Mouse (Mus musculus) liver, adult 2 months (tissue): ENCODE results near the gene Me3. TPM values are rescaled to one million over a fixed set of nuclear protein-coding genes. Genes with fewer than 3 reads are reported as not detected.

Experiments
- DNase-seq: peaks from one replicate; pipeline ENCODE4 v3.0.0-alpha.2; 2011; ENCODE audit warnings: low read depth, low spot score; ENCODE audit errors: extremely low read depth
- H3K27ac ChIP-seq: fragments of 200-500 bp; replicated peaks from 2 replicates; pipeline ENCODE4 v1.5.1; 2012; ENCODE audit warnings: low read depth, mild to moderate bottlenecking, control low read depth, inconsistent platforms, low read length; ENCODE audit not compliant: insufficient read depth
- H3K27me3 ChIP-seq: fragments of 200-500 bp; 2 replicates; pipeline ENCODE4 v1.6.1; 2012; ENCODE audit warnings: mild to moderate bottlenecking, moderate library complexity, low read length, inconsistent platforms; ENCODE audit not compliant: control insufficient read depth, insufficient read depth
- H3K36me3 ChIP-seq: fragments of 200-500 bp; 2 replicates; pipeline ENCODE4 v1.6.1; 2012; ENCODE audit warnings: low read length, inconsistent platforms; ENCODE audit not compliant: control insufficient read depth, insufficient read depth
- H3K4me1 ChIP-seq: fragments of 200-500 bp; 2 replicates; pipeline ENCODE4 v1.6.1; 2011; ENCODE audit warnings: low read length; ENCODE audit not compliant: control insufficient read depth, insufficient read depth
- H3K4me3 ChIP-seq: fragments of 200-500 bp; 2 replicates; pipeline ENCODE4 v1.5.1; 2011; ENCODE audit warnings: low read depth, mild to moderate bottlenecking, control low read depth, low read length, moderate library complexity; ENCODE audit not compliant: insufficient read depth
- H3K79me2 ChIP-seq: fragments of 200-500 bp; 2 replicates; pipeline ENCODE4 v1.6.1; 2012; ENCODE audit warnings: inconsistent platforms, mild to moderate bottlenecking, low read length, moderate library complexity; ENCODE audit not compliant: control insufficient read depth, insufficient read depth
- H3K9ac ChIP-seq: fragments of 200-500 bp; 2 replicates; pipeline ENCODE4 v1.6.1; 2012; ENCODE audit warnings: low read depth, mild to moderate bottlenecking, control low read depth, inconsistent platforms, low read length
- CTCF ChIP-seq: fragments of 200-500 bp; IDR thresholded peaks from 2 replicates; pipeline ENCODE4 v1.5.1; 2011; ENCODE audit warnings: low read depth, low read length, control low read depth
- POLR2A ChIP-seq: fragments of 200-500 bp; IDR thresholded peaks from 2 replicates; pipeline ENCODE4 v1.6.1; 2011; ENCODE audit warnings: low read length, control low read depth; ENCODE audit not compliant: insufficient read depth; ENCODE audit errors: extremely low read depth
- WGBS: fragments of 180-500 bp; shearing (Covaris S2); methylation state at CpG from one replicate; pipeline ENCODE4 v1.1.7; 2018; 5-methylcytosine and 5-hydroxymethylcytosine counted together
- polyA plus RNA-seq: library from polyadenylated mRNA; depleted of rRNA; stranded (reverse); fragments of >200 nt; gene quantifications from 2 replicates; pipeline ENCODE4 v1.2.3, GENCODE M21; 2012; rRNA removed
- total RNA-seq: library from RNA; depleted of rRNA; stranded (reverse); fragments of >200 nt; gene quantifications from 2 replicates; pipeline ENCODE4 v1.2.3, GENCODE M21; 2014; rRNA removed

The Me3 gene
- total RNA-seq = 0.20 and 0.28 TPM in 2 replicates
- 0.06 and 0.20 TPM in 2 replicates for polyA plus RNA-seq

GRCm38 (mm10) chr7:89632342-89633251, at the start of gene Me3:
Me3 (plus strand) TSS chr7:89632392.
- Histone ChIP-seq H3K27ac (no peak within 1 kb of the TSS), H3K36me3 (no peaks in the 10 kb centered on the region), H3K79me2 (no peaks in the 10 kb centered on the region), H3K4me1 (no peaks in the 10 kb centered on the region; the same call in 1 of the 2 replicates), H3K27me3 (no peaks in the 10 kb centered on the region), H3K9ac (peak within 1 kb of the TSS; percentile 49), H3K4me3 (peak within 1 kb of the TSS; percentile 62)
- TF ChIP-seq POLR2A = no peak
- no peak for TF ChIP-seq CTCF
- DNase-seq = peak; percentile 18
- WGBS = 6% methylated on average over 49 of the region's 49 CpGs

GRCm38 (mm10) chr7:89590039-89590438, 42.2 kb upstream of the Me3 start:
- peaks cover 4% of the 10 kb centered on the region; the same call in 1 of the 2 replicates for H3K27me3 ChIP-seq
- no peak overlapping the region for H3K27ac ChIP-seq
- no peak for TF ChIP-seq CTCF
- TF ChIP-seq POLR2A = no peak
- H3K36me3 ChIP-seq = no peaks in the 10 kb centered on the region
- 70% methylated on average over 5 of the region's 5 CpGs for WGBS
- DNase-seq = no peak
- no peak overlapping the region for H3K4me3 ChIP-seq
- H3K4me1 ChIP-seq = no peaks in the 10 kb centered on the region
- H3K9ac ChIP-seq = no peak overlapping the region
- H3K79me2 ChIP-seq = no peaks in the 10 kb centered on the region

GRCm38 (mm10) chr7:89590542-89591251, 41.5 kb upstream of the Me3 start:
- H3K9ac ChIP-seq = no peak overlapping the region
- H3K36me3 ChIP-seq = no peaks in the 10 kb centered on the region
- no peaks in the 10 kb centered on the region for H3K4me1 ChIP-seq
- 76% methylated on average over 3 of the region's 3 CpGs for WGBS
- DNase-seq = no peak
- no peaks in the 10 kb centered on the region for H3K79me2 ChIP-seq
- peaks cover 4% of the 10 kb centered on the region; the same call in 1 of the 2 replicates for H3K27me3 ChIP-seq
- no peak overlapping the region for H3K4me3 ChIP-seq
- no peak for TF ChIP-seq CTCF
- no peak for TF ChIP-seq POLR2A
- no peak overlapping the region for H3K27ac ChIP-seq

- 91% methylated on average over 2 of the region's 2 CpGs for WGBS
- no peak for TF ChIP-seq POLR2A
- TF ChIP-seq CTCF = no peak
These were observed 36.4 kb upstream of the Me3 start for GRCm38 (mm10) chr7:89595813-89596212.

GRCm38 (mm10) chr7:89605589-89606536, 26.3 kb upstream of the Me3 start:
- no peak for TF ChIP-seq POLR2A
- TF ChIP-seq CTCF = no peak

More at GRCm38 (mm10) chr7:89595813-89596212, 36.4 kb upstream of the Me3 start:
- Histone ChIP-seq H3K9ac (no peak overlapping the region), H3K36me3 (no peaks in the 10 kb centered on the region), H3K79me2 (no peaks in the 10 kb centered on the region), H3K27me3 (peaks cover 2% of the 10 kb centered on the region; the same call in 1 of the 2 replicates), H3K27ac (no peak overlapping the region), H3K4me1 (no peaks in the 10 kb centered on the region), H3K4me3 (no peak overlapping the region)
- DNase-seq = no peak

More at GRCm38 (mm10) chr7:89605589-89606536, 26.3 kb upstream of the Me3 start:
- Histone ChIP-seq H3K36me3 (no peaks in the 10 kb centered on the region), H3K4me1 (no peaks in the 10 kb centered on the region), H3K27ac (no peak overlapping the region), H3K4me3 (no peak overlapping the region), H3K27me3 (no peaks in the 10 kb centered on the region; the same call in 1 of the 2 replicates), H3K9ac (no peak overlapping the region), H3K79me2 (no peaks in the 10 kb centered on the region)
- no peak for DNase-seq
- 79% methylated on average over 8 of the region's 8 CpGs for WGBS
